Mouse (Mus musculus): ENCODE data around the gene Isl1. TPM values are rescaled to one million over a fixed set of nuclear protein-coding genes. Genes with fewer than 3 reads are reported as not detected.

The Isl1 gene
- not detected for total RNA-seq (2023)

DNA sequence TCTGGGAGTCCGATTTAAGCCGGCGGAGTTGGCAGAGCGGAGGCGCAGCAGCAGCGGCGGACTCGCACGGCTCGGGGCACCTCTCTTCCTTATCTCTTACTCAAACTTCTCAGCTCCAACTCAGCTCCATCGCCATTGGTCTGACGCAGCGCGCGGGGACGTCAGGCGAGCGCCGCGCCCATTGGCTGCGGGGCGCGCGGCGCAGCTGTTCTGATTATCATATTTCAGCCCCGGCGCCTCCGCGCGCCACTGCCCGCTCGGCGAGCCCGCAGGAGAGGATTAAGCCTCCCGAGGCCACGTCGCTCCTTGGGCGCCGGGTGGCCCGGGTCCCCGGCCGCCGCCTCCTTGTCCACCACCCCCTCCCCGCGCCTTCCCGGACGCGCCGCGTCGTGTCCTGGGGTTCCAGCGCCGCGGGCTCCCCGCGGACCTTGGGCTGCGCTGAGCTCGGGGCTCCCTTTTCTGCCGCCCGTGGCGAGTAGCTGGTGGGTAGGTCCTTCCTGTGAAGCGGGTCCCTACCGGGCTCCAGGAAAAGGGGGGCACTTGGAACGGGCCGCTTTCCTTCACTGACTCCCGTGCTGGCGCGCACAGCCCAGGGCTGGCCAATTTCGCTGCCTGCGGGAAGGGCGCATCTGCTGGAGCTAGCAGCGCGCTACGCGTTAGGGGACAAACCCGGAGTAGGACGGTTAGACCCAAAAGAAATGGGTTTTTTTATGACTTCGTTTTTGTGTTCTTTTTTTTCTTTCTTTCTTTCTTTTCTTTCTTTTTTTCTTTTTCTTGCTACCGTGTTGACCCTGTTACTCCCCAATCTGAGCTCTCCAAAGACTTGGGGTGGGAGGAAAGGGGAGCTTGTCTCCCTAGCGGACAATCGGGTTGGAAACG lies at the start of gene Isl1:
Gene Isl1, minus strand, starts transcription at position 106 of the 879 bp plus-strand sequence.

Measured in CD4-positive naive resting alpha-beta T cell, adult 57 days (primary cell).